Mouse (Mus musculus): ENCODE results near the gene Blcap. TPM values are rescaled to one million over a fixed set of nuclear protein-coding genes. Genes with fewer than 3 reads are reported as not detected.
A peak's percentile ranks its signal among the peaks of the same experiment; 100 is the strongest.

Gene Blcap
- polyA plus RNA-seq, 1 experiment from 2014 or later: 46.1 TPM

DNA sequence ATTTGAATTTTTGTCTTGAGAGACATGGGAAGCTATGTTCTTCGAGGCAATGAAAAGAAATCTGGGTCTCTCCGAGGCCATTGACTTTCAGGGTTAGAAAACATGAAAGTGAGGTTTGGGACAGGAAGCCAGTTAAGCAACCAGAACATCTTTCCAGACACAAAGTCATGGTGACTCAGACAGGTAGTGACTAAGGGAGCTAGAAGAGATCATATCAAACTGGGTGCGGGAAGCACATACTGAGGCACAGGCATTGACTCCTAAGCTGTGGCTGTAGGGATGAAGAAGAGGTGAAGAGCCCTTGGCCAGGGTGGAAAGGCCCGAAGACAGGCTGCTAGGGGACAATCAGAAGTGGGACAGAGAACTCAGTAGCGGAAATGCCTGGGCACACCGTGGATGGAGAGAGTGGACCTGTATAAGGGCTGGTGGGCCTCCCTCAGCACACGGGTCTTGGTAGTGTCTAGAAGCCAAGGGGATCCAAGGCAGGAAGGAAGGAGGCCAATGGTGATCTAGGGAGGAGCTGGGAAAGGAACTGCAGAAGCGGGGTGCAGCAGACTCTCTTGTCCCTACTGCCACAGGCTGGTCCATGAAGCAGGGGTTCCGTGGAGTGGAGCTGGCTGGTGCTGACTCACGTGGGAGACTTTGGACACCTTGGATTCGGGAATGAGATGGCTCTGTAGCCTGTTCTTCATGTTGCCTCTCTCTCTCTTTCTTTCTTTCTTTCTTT lies 3.7 kb downstream of the Blcap start:
- peak overlapping the region; percentile 87 for H3K27ac ChIP-seq
- TF ChIP-seq CTCF (IDR thresholded peaks at IDR 0.05; ENCODE audit: low read depth): no peak
- WGBS: 80% methylated on average over 11 of the region's 11 CpGs
- no peak overlapping the region for H3K4me3 ChIP-seq (replicated peaks; ENCODE audit: low read depth, low read length)
- peak overlapping the region; percentile 94; the same call in 1 of the 2 replicates for H3K9ac ChIP-seq (ENCODE audit: low read depth, low read length)
- no peak for DNase-seq (ENCODE audit: low spot score)
- ATAC-seq (replicated peaks; ENCODE audit: low FRiP score, low read depth): no peak
- H3K4me1 ChIP-seq (replicated peaks; ENCODE audit: insufficient read depth, low read length): peaks cover 11% of the 10 kb centered on the region; the same call in 1 of the 2 replicates
- no peaks in the 10 kb centered on the region for H3K27me3 ChIP-seq (ENCODE audit: insufficient read depth, low read length)
- no peaks in the 10 kb centered on the region for H3K9me3 ChIP-seq (replicated peaks; ENCODE audit: low read length)
- no peaks in the 10 kb centered on the region for H3K36me3 ChIP-seq (ENCODE audit: insufficient read depth, low read length)
- H3K4me2 ChIP-seq (ENCODE audit: low read length): peak overlapping the region; percentile 63

DNA sequence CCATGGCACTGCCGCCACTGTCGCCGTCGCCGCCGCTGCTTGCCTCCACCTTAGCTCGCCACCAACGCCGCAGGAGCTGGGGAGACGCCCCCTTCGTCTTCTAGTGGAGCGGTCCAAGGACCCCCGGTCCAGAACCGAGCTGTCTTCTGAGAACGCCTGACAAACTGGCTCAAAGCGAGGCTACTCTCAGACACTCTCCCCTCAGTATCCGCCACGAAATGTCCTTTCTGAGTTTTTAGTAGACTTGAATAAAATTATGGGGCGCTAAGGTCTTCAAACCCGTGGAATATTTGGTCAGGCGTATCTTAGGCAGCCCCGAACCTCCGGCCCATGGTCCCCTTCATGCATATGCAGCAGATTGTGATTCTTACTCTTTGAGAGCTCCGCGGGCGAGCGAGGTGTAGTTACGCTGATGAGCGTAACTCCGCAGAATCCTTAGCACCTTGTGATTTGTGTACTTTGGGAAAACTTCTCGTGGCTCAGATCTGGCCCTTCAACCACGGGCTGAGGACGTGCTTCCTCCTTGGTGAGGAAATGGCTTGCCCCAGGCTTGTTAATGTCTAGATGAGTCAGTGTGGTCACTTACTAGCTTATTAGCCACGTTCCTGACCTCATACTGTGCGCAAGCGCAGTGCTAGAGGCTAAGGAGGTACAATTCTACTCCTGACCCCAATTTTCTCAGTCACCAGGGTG lies 4.7 kb downstream of the Blcap start:
- peak; percentile 93 for DNase-seq (ENCODE audit: low spot score)
- Histone ChIP-seq H3K27me3 (ENCODE audit: insufficient read depth, low read length) (no peaks in the 10 kb centered on the region), H3K4me3 (replicated peaks; ENCODE audit: low read depth, low read length) (peak overlapping the region; percentile 86), H3K4me1 (replicated peaks; ENCODE audit: insufficient read depth, low read length) (peaks cover 11% of the 10 kb centered on the region; the same call in 1 of the 2 replicates), H3K36me3 (ENCODE audit: insufficient read depth, low read length) (peaks cover 1% of the 10 kb centered on the region; the same call in 1 of the 2 replicates), H3K27ac (peak overlapping the region; percentile 87), H3K9me3 (replicated peaks; ENCODE audit: low read length) (peaks cover 2% of the 10 kb centered on the region; the same call in 1 of the 2 replicates), H3K4me2 (ENCODE audit: low read length) (peak overlapping the region; percentile 63), H3K9ac (ENCODE audit: low read depth, low read length) (peak overlapping the region; percentile 94)
- ATAC-seq (replicated peaks; ENCODE audit: low FRiP score, low read depth): peak; percentile 80
- no peak; the same call in 1 of the 2 replicates for TF ChIP-seq CTCF (IDR thresholded peaks at IDR 0.05; ENCODE audit: low read depth)
- WGBS: 0% methylated on average over 35 of the region's 36 CpGs

DNA sequence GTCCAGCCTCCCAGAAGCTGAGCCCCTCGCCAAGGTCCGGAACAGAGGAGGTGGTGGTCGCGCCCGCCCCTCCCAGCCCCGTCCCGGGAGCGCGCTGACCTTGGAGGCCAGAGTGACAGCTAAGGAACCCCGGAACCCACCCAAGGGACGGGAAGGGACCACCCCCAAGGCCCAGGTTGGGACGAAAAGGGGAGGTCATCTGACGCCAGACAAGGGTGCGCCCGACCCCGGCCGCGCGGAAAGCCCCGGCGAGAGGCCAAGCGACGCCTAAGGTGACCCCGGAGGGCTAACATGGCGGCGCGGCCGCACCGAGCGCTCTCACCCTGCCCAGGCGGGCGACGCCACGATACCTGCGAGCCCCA lies 5.2 kb downstream of the Blcap start:
- ATAC-seq (replicated peaks; ENCODE audit: low FRiP score, low read depth): peak; percentile 27

DNA sequence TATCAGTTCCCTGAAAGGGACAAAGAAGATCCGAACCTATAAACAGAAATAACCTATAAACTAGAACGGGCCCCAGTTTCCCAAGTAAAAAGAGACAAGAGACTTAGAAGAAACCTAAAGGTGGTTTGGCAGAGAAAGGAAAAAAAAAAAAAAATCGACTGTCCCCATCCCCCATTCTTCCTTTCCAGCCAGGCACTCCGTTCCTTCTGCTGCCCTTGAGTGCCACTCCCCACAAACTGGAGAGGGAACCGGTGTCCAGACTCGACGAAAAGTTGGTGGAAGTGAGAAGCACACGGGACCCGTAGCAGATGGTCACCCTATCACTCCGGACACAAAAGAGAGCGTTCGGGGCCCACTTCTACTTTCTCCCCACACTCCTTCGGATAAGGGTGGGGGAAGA lies 5.6 kb downstream of the Blcap start:
- Histone ChIP-seq H3K4me2 (ENCODE audit: low read length) (peak overlapping the region; percentile 63), H3K9me3 (replicated peaks; ENCODE audit: low read length) (peaks cover 6% of the 10 kb centered on the region; the same call in 1 of the 2 replicates), H3K27ac (peak overlapping the region; percentile 87), H3K9ac (ENCODE audit: low read depth, low read length) (peak overlapping the region; percentile 94), H3K36me3 (ENCODE audit: insufficient read depth, low read length) (peaks cover 6% of the 10 kb centered on the region; the same call in 1 of the 2 replicates), H3K4me3 (replicated peaks; ENCODE audit: low read depth, low read length) (peak overlapping the region; percentile 86), H3K4me1 (replicated peaks; ENCODE audit: insufficient read depth, low read length) (peaks cover 11% of the 10 kb centered on the region; the same call in 1 of the 2 replicates), H3K27me3 (ENCODE audit: insufficient read depth, low read length) (no peaks in the 10 kb centered on the region)
- ATAC-seq (replicated peaks; ENCODE audit: low FRiP score, low read depth) (no peak), DNase-seq (ENCODE audit: low spot score) (peak; percentile 24)
- TF ChIP-seq CTCF (IDR thresholded peaks at IDR 0.05; ENCODE audit: low read depth): no peak
- 5% methylated on average over 13 of the region's 13 CpGs for WGBS

More for the DNA sequence above, 5.2 kb downstream of the Blcap start:
- Histone ChIP-seq H3K4me1 (replicated peaks; ENCODE audit: insufficient read depth, low read length) (peaks cover 11% of the 10 kb centered on the region; the same call in 1 of the 2 replicates), H3K27ac (peak overlapping the region; percentile 87), H3K4me3 (replicated peaks; ENCODE audit: low read depth, low read length) (peak overlapping the region; percentile 86), H3K4me2 (ENCODE audit: low read length) (peak overlapping the region; percentile 63), H3K9ac (ENCODE audit: low read depth, low read length) (peak overlapping the region; percentile 94), H3K27me3 (ENCODE audit: insufficient read depth, low read length) (no peaks in the 10 kb centered on the region), H3K36me3 (ENCODE audit: insufficient read depth, low read length) (peaks cover 6% of the 10 kb centered on the region; the same call in 1 of the 2 replicates), H3K9me3 (replicated peaks; ENCODE audit: low read length) (peaks cover 6% of the 10 kb centered on the region; the same call in 1 of the 2 replicates)
- peak; percentile 21 for DNase-seq (ENCODE audit: low spot score)
- no peak for TF ChIP-seq CTCF (IDR thresholded peaks at IDR 0.05; ENCODE audit: low read depth)
- WGBS: under 1% methylated on average over 35 of the region's 35 CpGs

DNA sequence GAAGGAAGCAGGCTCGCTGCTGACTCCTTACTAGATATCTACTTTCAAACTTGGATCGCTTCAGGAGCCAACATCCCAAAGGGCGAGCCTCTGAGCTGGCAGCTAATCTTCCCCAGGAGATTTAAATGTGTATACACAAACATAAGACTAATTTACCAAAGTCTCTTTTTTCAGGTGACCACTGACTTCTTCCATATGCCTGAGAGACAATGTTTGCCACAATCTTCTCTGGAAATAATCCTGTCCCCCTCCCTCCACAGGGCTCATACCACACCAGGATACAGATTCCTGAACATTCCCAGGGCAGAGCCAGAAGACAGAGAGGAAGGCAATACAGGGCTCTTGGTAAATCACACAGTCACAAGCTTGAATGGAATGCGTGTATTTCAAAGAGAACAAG lies 6.4 kb downstream of the Blcap start:
- Histone ChIP-seq H3K27ac (no peak overlapping the region), H3K4me2 (ENCODE audit: low read length) (peak overlapping the region; percentile 63; the same call in 1 of the 2 replicates), H3K27me3 (ENCODE audit: insufficient read depth, low read length) (no peaks in the 10 kb centered on the region), H3K9me3 (replicated peaks; ENCODE audit: low read length) (peaks cover 6% of the 10 kb centered on the region; the same call in 1 of the 2 replicates), H3K36me3 (ENCODE audit: insufficient read depth, low read length) (peaks cover 6% of the 10 kb centered on the region; the same call in 1 of the 2 replicates), H3K9ac (ENCODE audit: low read depth, low read length) (no peak overlapping the region), H3K4me1 (replicated peaks; ENCODE audit: insufficient read depth, low read length) (peaks cover 11% of the 10 kb centered on the region; the same call in 1 of the 2 replicates), H3K4me3 (replicated peaks; ENCODE audit: low read depth, low read length) (peak overlapping the region; percentile 86; the same call in 1 of the 2 replicates)
- TF ChIP-seq CTCF (IDR thresholded peaks at IDR 0.05; ENCODE audit: low read depth): no peak
- no peak for DNase-seq (ENCODE audit: low spot score)
- WGBS: 73% methylated on average over 4 of the region's 4 CpGs
- ATAC-seq (replicated peaks; ENCODE audit: low FRiP score, low read depth): no peak

DNA sequence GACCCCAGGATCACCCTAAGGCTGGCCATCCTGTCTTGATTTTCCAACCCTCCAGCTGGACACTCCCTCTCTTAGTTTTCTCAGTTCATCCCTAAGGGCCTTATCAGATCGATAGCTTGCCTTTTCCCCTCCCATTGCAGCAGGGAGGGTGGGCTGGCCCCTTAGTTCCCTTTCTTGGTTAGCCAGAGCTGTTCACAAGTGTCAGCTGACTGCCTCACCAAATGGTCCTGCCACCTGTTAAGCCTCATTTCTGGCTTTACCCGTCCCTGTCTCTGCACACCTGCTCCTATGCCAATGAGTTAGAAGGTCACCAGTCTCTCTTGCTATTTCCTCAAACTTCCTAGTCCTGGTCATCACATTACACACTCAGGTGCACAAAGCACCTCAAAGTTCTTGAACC lies 8.0 kb downstream of the Blcap start:
- ATAC-seq (replicated peaks; ENCODE audit: low FRiP score, low read depth): no peak
- H3K9ac ChIP-seq (ENCODE audit: low read depth, low read length): no peak overlapping the region
- no peak for TF ChIP-seq CTCF (IDR thresholded peaks at IDR 0.05; ENCODE audit: low read depth)
- H3K9me3 ChIP-seq (replicated peaks; ENCODE audit: low read length): peaks cover 10% of the 10 kb centered on the region; the same call in 1 of the 2 replicates
- no peak for DNase-seq (ENCODE audit: low spot score)
- no peak overlapping the region for H3K4me2 ChIP-seq (ENCODE audit: low read length)
- peaks cover 6% of the 10 kb centered on the region; the same call in 1 of the 2 replicates for H3K36me3 ChIP-seq (ENCODE audit: insufficient read depth, low read length)
- no peak overlapping the region for H3K4me3 ChIP-seq (replicated peaks; ENCODE audit: low read depth, low read length)
- H3K27ac ChIP-seq: no peak overlapping the region
- H3K4me1 ChIP-seq (replicated peaks; ENCODE audit: insufficient read depth, low read length): peaks cover 11% of the 10 kb centered on the region; the same call in 1 of the 2 replicates
- 52% methylated on average over 2 of the region's 2 CpGs for WGBS
- no peaks in the 10 kb centered on the region for H3K27me3 ChIP-seq (ENCODE audit: insufficient read depth, low read length)

Measured in kidney, postnatal 0 days (tissue).